Mouse (Mus musculus) heart, embryonic 12.5 days (tissue): ENCODE results near the gene Mus81. TPM values are rescaled to one million over a fixed set of nuclear protein-coding genes. Genes with fewer than 3 reads are reported as not detected.
A peak's percentile ranks its signal among the peaks of the same experiment; 100 is the strongest.
"Not testable (repeated sequence)": the region's sequence is repeated elsewhere in the genome, so short reads cannot be mapped to it uniquely, and the experiment has no call there.

Experiments used
- ATAC-seq: fragments of 200-750 bp; cut with Nextera tagmentation; 2 replicates; pipeline ENCODE4 v1.8.0; 2017; ENCODE audit warnings: moderate TSS enrichment, moderate library complexity; ENCODE audit not compliant: insufficient number of reproducible peaks, low FRiP score
- H3K27ac ChIP-seq: fragments of 300-500 bp; sonication (generic); 2 replicates; pipeline ENCODE4 v1.5.1; 2016; ENCODE audit warnings: mild to moderate bottlenecking, moderate library complexity; ENCODE audit not compliant: poor library complexity, severe bottlenecking
- H3K27me3 ChIP-seq: fragments of 300-500 bp; sonication (generic); replicated peaks from 2 replicates; pipeline ENCODE4 v1.6.1; 2016; ENCODE audit warnings: mild to moderate bottlenecking, moderate library complexity
- H3K36me3 ChIP-seq: fragments of 300-500 bp; sonication (generic); 2 replicates; pipeline ENCODE4 v1.6.1; 2016; ENCODE audit warnings: mild to moderate bottlenecking, moderate library complexity
- H3K4me1 ChIP-seq: fragments of 300-500 bp; sonication (generic); replicated peaks from 2 replicates; pipeline ENCODE4 v1.6.1; 2016; ENCODE audit warnings: mild to moderate bottlenecking
- H3K4me2 ChIP-seq: fragments of 300-500 bp; sonication (generic); 2 replicates; pipeline ENCODE4 v1.6.1; 2016; ENCODE audit warnings: mild to moderate bottlenecking, moderate library complexity
- H3K4me3 ChIP-seq: fragments of 300-500 bp; sonication (generic); 2 replicates; pipeline ENCODE4 v1.5.1; 2016; ENCODE audit warnings: mild to moderate bottlenecking
- H3K9ac ChIP-seq: fragments of 300-500 bp; sonication (generic); 2 replicates; pipeline ENCODE4 v1.6.1; 2016; ENCODE audit warnings: mild to moderate bottlenecking, moderate library complexity
- H3K9me3 ChIP-seq: fragments of 300-500 bp; sonication (generic); replicated peaks from 2 replicates; pipeline ENCODE4 v1.6.1; 2016; ENCODE audit warnings: mild to moderate bottlenecking, moderate library complexity
- WGBS: fragments of 180-500 bp; shearing (Covaris S2); methylation state at CpG from one replicate; pipeline ENCODE4 v1.1.7; 2016; 5-methylcytosine and 5-hydroxymethylcytosine counted together
- polyA plus RNA-seq: library from polyadenylated mRNA; unstranded; fragments of >200 nt; fragmentation: Nextera tagmentation; extraction: Ambion mirVana; gene quantifications from 2 replicates; pipeline ENCODE4 v1.2.1, GENCODE M21; 2016

Gene Mus81
- polyA plus RNA-seq, 1 experiment from 2014 or later: 33.2 TPM

- H3K4me1 ChIP-seq: peaks cover 36% of the 10 kb centered on the region
- peaks cover 43% of the 10 kb centered on the region for H3K36me3 ChIP-seq
- no peaks in the 10 kb centered on the region for H3K9me3 ChIP-seq
- peak overlapping the region; percentile 74 for H3K4me2 ChIP-seq
- H3K27me3 ChIP-seq: no peaks in the 10 kb centered on the region
- H3K27ac ChIP-seq: peak overlapping the region; percentile 100
- WGBS: under 1% methylated on average over 59 of the region's 59 CpGs
- peak overlapping the region; percentile 98 for H3K9ac ChIP-seq
- H3K4me3 ChIP-seq: peak overlapping the region; percentile 96
- ATAC-seq: peak; percentile 37
Observed at GRCm38 (mm10) chr19:5490898-5491708, 2.9 kb upstream of the Mus81 start.

- H3K27me3 ChIP-seq: no peaks in the 10 kb centered on the region
- peaks cover 43% of the 10 kb centered on the region for H3K36me3 ChIP-seq
- ATAC-seq: peak; percentile 68
- H3K4me3 ChIP-seq: peak within 1 kb of the TSS; percentile 96
- peak within 1 kb of the TSS; percentile 98 for H3K9ac ChIP-seq
- WGBS: under 1% methylated on average over 62 of the region's 62 CpGs
- peak within 1 kb of the TSS; percentile 100 for H3K27ac ChIP-seq
- peak within 1 kb of the TSS; percentile 84 for H3K4me2 ChIP-seq
- peaks cover 39% of the 10 kb centered on the region for H3K4me1 ChIP-seq
- H3K9me3 ChIP-seq: no peaks in the 10 kb centered on the region
Observed at GRCm38 (mm10) chr19:5490313-5490897, 2.2 kb upstream of the Mus81 start, which contains the start of gene Cfl1. Cfl1 (plus strand) TSS chr19:5490455.

GRCm38 (mm10) chr19:5489721-5490120 lies 1.5 kb upstream of the Mus81 start:
- peak overlapping the region; percentile 100 for H3K27ac ChIP-seq
- H3K36me3 ChIP-seq: peaks cover 45% of the 10 kb centered on the region
- H3K9ac ChIP-seq, H3K9me3 ChIP-seq, H3K27me3 ChIP-seq, ATAC-seq, H3K4me3 ChIP-seq, H3K4me2 ChIP-seq: not testable (repeated sequence)
- WGBS: 52% methylated on average over 10 of the region's 10 CpGs
- H3K4me1 ChIP-seq: peaks cover 39% of the 10 kb centered on the region

GRCm38 (mm10) chr19:5488878-5489571 lies 823 bp upstream of the Mus81 start:
- Histone ChIP-seq H3K4me2 (peak overlapping the region; percentile 84), H3K9ac (peak overlapping the region; percentile 67), H3K27me3 (no peaks in the 10 kb centered on the region), H3K9me3 (no peaks in the 10 kb centered on the region), H3K4me3 (peak overlapping the region; percentile 50), H3K27ac (peak overlapping the region; percentile 100), H3K4me1 (peaks cover 35% of the 10 kb centered on the region), H3K36me3 (peaks cover 45% of the 10 kb centered on the region)
- under 1% methylated on average over 26 of the region's 26 CpGs for WGBS
- peak; percentile 88 for ATAC-seq

GRCm38 (mm10) chr19:5486771-5487170 lies 1.4 kb downstream of the Mus81 start:
- Histone ChIP-seq H3K4me3 (peak overlapping the region; percentile 50; the same call in 1 of the 2 replicates), H3K4me1 (peaks cover 17% of the 10 kb centered on the region), H3K27ac (no peak overlapping the region), H3K36me3 (peaks cover 48% of the 10 kb centered on the region), H3K4me2 (peak overlapping the region; percentile 84), H3K9ac (0 out of 2 replicates have a peak overlapping the region, but pooled peaks have one; percentile 32), H3K9me3 (no peaks in the 10 kb centered on the region), H3K27me3 (no peaks in the 10 kb centered on the region)
- ATAC-seq: no peak
- WGBS: 85% methylated on average over 4 of the region's 4 CpGs

- peaks cover 17% of the 10 kb centered on the region for H3K4me1 ChIP-seq
- H3K9me3 ChIP-seq: no peaks in the 10 kb centered on the region
- H3K4me2 ChIP-seq: no peak overlapping the region
- H3K27ac ChIP-seq: no peak overlapping the region
- no peak overlapping the region for H3K9ac ChIP-seq
- no peaks in the 10 kb centered on the region for H3K27me3 ChIP-seq
- no peak for ATAC-seq
- H3K36me3 ChIP-seq: peaks cover 53% of the 10 kb centered on the region
- H3K4me3 ChIP-seq: no peak overlapping the region
- WGBS: 86% methylated on average over 8 of the region's 8 CpGs
Observed at GRCm38 (mm10) chr19:5486286-5486685, 1.9 kb downstream of the Mus81 start.

GRCm38 (mm10) chr19:5485821-5486220 lies 2.4 kb downstream of the Mus81 start:
- Histone ChIP-seq H3K4me3 (no peak overlapping the region), H3K36me3 (peaks cover 58% of the 10 kb centered on the region), H3K9ac (0 out of 2 replicates have a peak overlapping the region, but pooled peaks have one; percentile 4), H3K9me3 (no peaks in the 10 kb centered on the region), H3K4me2 (no peak overlapping the region), H3K27me3 (no peaks in the 10 kb centered on the region), H3K4me1 (peaks cover 17% of the 10 kb centered on the region), H3K27ac (no peak overlapping the region)
- ATAC-seq: no peak
- WGBS: 91% methylated on average over 7 of the region's 7 CpGs

- no peak overlapping the region for H3K4me3 ChIP-seq
- H3K4me1 ChIP-seq: peaks cover 17% of the 10 kb centered on the region
- H3K27ac ChIP-seq: no peak overlapping the region
- H3K9me3 ChIP-seq: no peaks in the 10 kb centered on the region
- peaks cover 62% of the 10 kb centered on the region for H3K36me3 ChIP-seq
- H3K9ac ChIP-seq: no peak overlapping the region
- no peaks in the 10 kb centered on the region for H3K27me3 ChIP-seq
- H3K4me2 ChIP-seq: no peak overlapping the region
- ATAC-seq: no peak
- WGBS: 92% methylated on average over 8 of the region's 8 CpGs
Observed at GRCm38 (mm10) chr19:5485371-5485770, 2.8 kb downstream of the Mus81 start.

- 85% methylated on average over 5 of the region's 5 CpGs for WGBS
- peaks cover 17% of the 10 kb centered on the region for H3K4me1 ChIP-seq
- 0 out of 2 replicates have a peak overlapping the region, but pooled peaks have one; percentile 4 for H3K9ac ChIP-seq
- no peaks in the 10 kb centered on the region for H3K27me3 ChIP-seq
- no peak overlapping the region for H3K4me3 ChIP-seq
- no peaks in the 10 kb centered on the region for H3K9me3 ChIP-seq
- no peak overlapping the region for H3K27ac ChIP-seq
- no peak overlapping the region for H3K4me2 ChIP-seq
- peaks cover 71% of the 10 kb centered on the region for H3K36me3 ChIP-seq
- no peak for ATAC-seq
Observed at GRCm38 (mm10) chr19:5484496-5484895, 3.7 kb downstream of the Mus81 start.

GRCm38 (mm10) chr19:5483386-5484359 lies 4.5 kb downstream of the Mus81 start:
- 88% methylated on average over 19 of the region's 19 CpGs for WGBS
- H3K4me1 ChIP-seq: peaks cover 17% of the 10 kb centered on the region
- 0 out of 2 replicates have a peak overlapping the region, but pooled peaks have one; percentile 4 for H3K9ac ChIP-seq
- ATAC-seq: no peak
- H3K27me3 ChIP-seq: no peaks in the 10 kb centered on the region
- peaks cover 77% of the 10 kb centered on the region for H3K36me3 ChIP-seq
- no peak overlapping the region for H3K4me2 ChIP-seq
- no peak overlapping the region for H3K4me3 ChIP-seq
- no peak overlapping the region for H3K27ac ChIP-seq
- no peaks in the 10 kb centered on the region for H3K9me3 ChIP-seq
